Mouse (Mus musculus) frontal cortex, postnatal 10 days (tissue): ENCODE data around the gene Ugt1a6b.
"Not testable (repeated sequence)": the region's sequence is repeated elsewhere in the genome, so short reads cannot be mapped to it uniquely, and the experiment has no call there.

Experiments
- DNase-seq, 2 experiments: peaks; one replicate each; pipeline ENCODE4 v3.0.0; 2022; ENCODE audit warnings: low spot score in 2 of 2, mixed read lengths in 1 of 2

Ugt1a6b gene

DNA sequence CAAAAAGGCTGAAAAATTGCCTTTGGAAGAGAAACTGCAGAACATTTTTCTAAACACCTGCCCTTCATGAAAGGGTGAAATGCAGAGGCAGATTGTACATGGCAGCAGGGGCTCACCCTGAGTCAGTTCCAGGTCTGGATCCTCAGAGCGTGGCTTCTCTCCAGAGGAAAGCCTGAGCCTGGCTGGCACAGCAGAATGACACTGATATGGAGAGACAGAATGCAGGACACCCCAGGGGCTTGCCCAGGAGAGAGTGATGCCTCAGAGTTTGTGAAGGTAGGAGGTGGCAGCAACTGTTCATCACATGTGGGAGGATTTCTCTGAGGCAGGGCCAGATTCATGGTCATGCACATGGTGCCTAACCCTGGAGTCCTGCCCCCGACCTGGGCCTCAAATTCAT is 96.9 kb downstream of the Ugt1a6b start:
- no peak for DNase-seq

DNA sequence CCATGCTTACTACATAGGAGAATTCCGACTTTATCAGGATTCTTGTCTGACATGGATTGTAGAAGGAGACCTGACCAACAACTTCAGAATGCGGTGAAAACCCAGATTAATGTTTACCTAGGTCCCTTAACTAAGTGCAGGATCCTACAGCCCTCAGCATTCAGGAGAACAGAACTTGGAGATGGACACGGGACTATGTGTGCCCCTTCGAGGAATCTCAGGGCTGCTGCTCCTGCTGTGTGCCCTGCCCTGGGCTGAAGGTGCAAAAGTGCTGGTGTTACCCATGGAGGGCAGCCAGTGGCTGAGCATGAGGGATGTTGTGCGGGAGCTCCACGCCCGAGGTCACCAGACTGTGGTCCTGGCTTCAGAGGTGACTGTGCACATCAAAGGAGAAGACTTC is 97.4 kb downstream of the Ugt1a6b start, which contains the start of gene Ugt1a2:
Ugt1a2 (plus strand) TSS at position 146 of the 400 bp plus-strand sequence.
- DNase-seq = no peak

DNA sequence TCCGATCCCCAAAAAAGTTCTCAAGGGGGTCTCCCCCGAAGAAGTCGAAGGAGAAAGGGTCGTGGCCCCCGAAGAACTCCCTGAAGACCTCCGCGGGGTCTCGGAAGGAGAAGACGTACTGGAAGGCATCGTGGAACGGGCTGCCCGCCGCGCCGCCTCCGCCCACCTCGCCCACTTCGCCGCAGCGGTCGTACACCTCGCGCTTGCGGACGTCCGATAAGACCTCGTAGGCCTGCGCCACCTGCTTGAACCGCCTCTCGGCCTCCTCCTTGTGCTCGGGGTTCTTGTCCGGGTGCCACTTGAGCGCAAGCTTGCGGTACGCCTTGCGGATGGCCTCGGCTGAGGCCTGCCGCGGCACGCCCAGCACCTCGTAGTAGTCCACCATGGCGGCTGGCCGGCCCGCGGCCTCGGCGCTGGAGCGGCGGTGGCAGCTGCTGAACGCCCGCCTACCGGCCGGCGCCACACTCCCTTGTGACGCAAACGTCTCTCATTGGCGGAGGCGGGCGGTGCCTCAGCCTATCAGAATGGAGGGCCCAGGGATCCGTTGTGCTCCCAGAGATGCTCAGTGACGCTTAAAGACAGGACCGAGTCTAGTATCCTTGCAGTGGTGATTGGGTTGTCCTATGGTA is 102.4 kb downstream of the Ugt1a6b start, which contains the start of gene Dnajb3:
Dnajb3 (minus strand) TSS at position 489 of the 629 bp plus-strand sequence.
- peak; percentile 71 to 84 for DNase-seq

DNA sequence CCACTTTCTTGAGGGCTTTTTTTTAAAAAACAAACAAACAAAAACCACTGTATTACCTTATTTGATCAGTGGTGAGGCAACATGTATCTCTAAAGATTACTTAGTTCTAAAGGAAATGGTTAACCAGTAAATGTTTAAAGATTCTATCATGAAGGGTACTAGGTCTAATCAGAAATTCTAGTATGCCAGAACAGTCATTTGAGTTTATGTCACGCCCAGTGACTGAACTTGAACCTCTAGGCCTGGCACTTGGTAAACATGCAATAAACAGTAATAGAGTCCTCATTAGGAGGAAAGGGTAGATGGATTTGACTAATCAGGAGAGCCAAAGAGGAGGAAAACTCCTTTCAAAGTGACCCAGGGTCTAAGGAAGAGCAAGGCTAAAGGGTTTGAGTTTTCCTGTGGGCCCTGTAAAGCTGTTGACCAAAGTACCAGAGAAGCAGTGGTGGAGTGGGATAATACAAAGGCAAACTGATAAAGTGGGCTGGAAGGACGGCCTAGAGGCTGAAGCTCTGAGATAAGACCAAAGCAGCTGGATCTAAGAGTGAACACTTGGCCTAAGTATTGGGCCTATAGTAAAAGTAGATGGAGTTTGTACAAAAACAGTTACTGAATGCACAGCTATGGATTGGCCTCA is 103.9 kb downstream of the Ugt1a6b start:
- DNase-seq = no peak

DNA sequence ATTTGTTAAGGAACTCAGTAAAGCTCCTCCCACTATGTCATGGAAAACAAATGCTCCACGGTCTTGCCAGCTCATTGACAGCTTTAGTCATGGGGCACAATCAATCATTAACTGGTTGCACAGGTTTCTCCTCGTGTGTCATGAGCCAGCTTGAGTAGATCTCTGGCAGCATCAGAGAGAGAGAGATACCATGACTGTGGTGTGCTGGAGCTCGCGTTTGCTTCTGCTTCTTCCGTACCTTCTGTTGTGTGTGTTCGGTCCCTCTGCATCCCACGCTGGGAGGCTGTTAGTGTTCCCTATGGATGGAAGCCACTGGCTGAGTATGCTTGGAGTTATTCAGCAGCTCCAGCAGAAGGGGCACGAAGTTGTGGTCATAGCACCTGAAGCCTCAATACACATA is 108.8 kb downstream of the Ugt1a6b start, which contains the start of gene Ugt1a1:
Ugt1a1 (plus strand) TSS at position 148 of the 400 bp plus-strand sequence.
- no peak for DNase-seq

DNA sequence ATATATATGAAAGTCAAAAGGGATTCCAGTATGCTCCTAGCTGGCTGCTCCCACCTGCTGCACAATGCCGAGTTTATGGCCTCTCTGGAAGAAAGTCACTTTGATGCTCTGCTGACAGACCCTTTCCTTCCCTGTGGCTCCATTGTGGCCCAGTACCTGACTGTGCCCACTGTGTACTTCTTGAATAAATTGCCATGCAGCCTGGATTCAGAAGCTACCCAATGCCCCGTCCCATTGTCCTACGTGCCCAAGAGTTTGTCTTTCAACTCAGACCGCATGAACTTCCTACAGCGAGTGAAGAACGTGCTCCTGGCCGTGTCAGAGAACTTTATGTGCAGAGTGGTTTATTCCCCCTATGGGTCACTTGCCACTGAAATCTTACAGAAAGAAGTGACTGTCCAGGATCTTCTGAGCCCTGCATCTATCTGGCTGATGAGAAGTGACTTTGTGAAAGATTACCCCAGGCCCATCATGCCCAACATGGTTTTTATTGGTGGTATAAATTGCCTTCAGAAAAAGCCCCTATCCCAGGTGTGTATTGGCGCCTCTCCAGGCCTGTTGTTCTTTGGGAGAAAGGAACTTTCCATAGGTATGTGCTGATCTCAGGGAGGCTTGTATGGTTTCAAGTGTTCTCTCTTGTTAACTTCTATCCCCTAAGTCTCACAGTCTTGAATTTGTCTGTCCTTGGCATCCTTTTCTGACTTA is 109.4 kb downstream of the Ugt1a6b start:
- DNase-seq = no peak

DNA sequence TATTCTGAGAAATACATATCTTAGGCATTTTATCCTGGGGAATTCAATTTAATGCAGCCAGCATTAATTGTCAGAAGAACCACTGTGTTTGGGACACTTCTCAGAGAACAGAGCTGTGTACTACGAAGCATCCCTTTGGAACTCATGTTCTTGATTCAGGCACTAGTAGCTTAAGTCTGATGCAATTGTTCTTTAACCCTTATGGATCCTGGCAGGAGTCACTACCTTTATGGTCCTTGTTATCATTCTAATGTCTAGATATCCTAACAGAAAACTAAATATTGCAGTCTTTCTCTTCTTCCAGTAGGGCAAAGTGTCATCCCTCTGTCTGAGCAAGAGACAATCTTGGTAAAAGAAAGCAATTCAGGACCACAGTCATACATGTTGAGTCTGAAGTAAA is 110.0 kb downstream of the Ugt1a6b start:
- DNase-seq = no peak

DNA sequence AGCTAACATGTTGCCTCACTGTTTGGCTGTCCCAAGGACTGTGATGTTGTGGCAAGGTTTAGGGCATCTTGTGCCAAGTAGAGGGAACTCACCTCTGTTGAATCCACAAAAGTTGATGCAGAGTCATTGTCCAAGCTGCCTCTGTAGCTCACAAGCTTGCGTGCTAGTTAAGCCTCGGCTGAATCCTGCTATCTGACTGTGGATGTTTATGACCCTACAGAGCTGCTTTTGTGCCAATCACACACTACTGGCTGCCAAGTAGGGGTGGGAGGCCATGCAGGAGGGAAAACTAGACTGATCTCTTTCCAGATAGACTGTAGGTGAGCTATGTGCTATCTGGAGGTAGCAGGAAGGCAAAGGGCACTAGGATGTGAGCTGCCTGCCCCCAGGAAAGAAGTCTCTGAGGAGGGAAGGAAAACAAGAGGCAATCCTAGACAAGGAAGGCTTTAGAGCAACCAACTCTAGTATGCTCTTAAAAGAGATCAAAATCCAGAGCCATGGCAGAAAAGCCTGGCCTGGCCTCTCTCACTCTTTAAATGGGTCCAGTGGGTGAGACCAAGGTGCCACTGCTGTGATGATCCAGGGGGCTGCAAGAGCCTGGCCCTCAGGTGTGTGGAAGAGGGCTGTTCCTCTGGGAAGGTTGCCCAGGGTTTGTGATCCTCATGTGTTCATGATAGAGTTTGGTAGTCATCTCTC is 110.9 kb downstream of the Ugt1a6b start:
- DNase-seq = no peak

DNA sequence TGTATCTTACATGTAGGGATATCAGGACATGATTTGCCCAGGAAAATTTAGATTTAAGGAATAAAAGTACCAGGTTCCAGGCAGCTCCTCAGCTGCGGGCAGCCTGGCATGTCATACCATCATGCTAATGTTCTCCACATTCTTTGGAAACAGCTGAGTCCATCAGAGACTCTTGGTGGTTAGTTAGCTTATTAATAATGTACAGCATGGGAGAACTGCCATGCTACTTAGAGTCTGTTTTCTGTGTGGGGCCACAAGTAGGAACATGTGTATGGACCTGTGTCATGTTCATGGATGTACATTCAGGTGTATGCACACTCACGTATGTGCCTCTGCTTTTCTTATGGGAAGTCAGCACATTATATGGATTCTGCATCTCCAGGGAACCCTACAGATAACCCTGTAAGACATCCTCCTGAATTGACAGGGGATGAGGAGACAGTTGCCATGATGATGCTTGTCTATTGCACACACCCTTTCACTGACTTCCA is 111.5 kb downstream of the Ugt1a6b start:
- no peak for DNase-seq

DNA sequence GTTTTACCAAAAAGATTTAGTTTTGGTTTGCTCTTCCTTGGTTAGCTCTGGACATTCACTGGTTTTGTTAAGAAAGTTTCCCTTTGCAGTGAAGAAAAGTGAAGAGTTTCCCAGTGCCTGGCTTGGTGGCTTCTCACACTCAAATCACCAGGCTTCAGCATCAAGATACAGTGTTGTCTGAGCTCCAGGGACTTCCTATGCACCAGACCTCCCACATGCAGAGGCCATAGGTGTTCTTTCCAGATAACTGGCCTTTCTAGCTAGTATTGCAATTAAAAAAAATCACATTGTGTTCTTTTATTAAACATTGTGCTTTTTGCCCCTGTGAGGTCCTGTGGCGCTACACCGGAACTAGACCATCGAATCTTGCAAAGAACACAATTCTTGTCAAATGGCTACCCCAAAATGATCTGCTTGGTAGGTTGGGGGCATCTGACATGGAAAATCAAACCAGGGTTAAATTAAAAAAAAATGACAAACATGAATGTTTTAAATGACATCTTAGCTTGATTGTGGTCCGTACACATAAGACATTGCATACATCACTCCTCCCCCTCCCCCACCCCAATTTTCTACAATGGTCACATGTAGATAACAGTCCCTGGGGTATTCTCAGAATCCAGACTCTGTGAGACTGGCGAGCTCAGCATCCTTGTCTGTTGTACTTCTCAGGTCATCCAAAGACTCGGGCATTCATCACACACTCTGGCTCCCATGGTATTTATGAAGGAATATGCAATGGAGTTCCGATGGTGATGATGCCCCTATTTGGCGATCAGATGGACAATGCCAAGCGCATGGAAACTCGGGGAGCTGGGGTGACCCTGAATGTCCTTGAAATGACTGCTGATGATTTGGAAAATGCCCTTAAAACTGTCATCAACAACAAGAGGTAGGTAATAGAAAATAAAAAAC is 112.7 kb downstream of the Ugt1a6b start:
- no peak for DNase-seq

DNA sequence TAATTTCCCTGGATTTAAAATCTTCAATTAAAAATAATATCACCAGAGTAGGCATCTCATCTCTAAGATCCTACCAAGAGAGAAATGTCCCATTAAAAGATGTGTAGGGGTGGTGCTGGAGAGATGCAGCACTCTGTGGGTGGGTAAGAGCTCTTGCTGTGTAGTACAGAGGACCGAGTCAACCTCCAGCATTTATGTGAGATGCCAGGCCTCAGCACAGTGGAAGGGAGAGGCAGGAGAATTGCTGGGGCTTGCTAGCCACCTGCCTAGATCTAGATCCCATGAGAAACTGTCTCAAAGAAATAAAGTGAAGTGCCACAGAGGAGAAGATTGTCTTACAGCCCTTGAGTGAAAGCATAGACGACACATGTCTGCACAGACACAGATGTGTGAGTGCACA is 113.5 kb downstream of the Ugt1a6b start:
- DNase-seq = no peak

DNA sequence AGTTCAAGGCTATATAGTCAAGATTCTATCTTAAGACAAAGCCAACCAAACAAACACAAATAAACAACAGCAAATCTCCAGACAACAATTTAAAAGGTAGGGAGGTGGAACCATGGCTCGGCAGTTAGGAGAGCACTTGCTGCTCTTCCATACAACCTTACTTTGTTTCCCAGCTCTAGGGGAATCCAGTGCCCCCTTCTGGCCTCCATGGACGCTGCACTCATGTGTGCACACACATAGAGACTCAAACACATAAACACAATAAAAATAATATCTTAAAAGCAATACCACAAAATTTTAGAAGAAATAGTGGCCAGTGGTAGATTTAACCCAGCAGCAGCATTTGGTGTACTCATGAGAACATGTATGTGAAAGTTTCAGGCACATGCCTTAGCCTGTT is 114.1 kb downstream of the Ugt1a6b start:
- no peak for DNase-seq

DNA sequence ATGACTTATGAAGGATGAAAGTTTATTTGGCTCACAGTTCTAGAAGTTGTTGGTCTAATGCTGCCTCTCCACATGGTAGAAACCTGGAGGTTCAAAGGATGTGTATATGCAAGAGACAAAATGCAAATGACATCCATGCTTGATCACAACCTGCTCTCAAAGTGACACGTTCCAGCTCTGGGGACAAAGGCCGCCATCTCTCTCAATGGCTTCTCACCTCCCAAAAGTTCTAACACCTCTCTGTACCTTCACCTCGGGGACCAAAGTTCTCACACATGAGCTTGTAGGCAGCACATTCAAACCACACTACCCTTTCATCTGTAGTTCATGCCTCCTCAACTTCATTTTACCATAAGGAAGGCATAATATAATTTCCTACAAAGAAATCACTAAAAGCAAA is 114.5 kb downstream of the Ugt1a6b start:
- DNase-seq = no peak

DNA sequence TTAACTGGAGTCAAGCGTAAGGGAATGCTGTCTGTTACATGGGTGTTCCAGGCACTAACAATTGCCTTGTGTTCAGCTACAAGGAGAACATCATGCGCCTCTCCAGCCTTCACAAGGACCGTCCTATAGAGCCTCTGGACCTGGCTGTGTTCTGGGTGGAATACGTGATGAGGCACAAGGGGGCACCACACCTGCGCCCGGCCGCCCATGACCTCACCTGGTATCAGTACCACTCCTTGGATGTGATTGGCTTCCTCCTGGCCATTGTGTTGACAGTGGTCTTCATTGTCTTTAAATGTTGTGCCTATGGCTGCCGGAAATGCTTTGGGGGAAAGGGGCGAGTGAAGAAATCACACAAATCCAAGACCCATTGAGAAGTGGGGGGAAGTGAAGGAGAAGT is 115.0 kb downstream of the Ugt1a6b start:
- peak in 1 of 2 experiments; percentile 11 for DNase-seq

DNA sequence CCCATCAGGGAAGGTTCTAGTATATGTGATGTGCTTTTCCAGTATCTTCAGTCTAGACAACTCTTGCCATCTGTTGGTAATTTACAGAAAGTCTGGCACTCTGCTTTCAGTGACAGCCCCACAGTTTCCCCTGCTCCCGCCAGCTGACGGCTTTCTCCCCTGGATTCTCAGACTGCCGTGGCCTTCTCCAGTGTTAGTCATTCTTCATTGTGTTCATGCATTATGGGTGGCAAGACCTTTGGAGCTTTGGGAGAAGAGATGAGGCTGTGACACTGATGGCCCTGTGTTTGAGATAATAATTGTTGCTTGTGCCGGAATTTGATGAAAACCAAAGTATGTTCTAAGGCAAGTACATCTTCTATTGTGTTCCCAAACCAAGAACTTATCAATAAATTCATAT is 115.5 kb downstream of the Ugt1a6b start:
- no peak for DNase-seq

DNA sequence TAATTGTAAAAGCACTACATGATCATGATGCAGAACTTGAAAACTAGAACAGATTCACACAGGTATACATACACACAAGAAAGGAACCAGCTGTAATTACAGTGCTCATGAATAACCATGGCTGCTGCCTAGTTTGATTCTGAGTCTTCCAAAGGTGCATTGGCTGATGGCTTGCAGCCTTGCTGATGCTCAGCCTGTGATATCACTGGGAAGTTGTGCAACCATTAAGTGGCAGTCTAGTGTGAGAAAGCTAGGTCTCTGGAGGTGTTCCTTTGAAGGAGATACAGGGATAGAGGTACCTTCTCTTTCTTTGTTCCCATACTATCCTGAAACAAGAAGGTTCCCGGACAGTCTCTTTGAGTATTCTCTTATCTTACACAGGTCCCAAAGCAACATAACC is 116.0 kb downstream of the Ugt1a6b start:
- DNase-seq = no peak

DNA sequence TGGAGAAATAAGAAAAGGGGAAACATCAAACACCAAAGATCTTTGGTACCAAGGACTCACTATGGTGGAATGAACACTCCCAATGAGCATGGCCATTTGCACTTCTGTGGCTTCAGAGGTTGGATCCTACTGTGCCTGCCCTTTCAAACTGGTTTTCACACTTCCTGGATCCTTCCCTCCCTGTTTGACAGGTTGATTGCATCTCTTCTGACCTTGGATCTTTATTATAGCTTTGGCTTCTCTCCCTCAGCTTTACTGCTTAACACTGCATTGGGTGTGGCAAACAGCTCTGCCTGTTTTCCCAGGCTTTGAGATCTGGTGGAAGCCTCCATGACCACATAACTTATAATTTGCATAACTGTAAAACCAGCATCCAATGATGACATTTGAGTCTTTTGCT is 117.3 kb downstream of the Ugt1a6b start:
- DNase-seq = no peak

DNA sequence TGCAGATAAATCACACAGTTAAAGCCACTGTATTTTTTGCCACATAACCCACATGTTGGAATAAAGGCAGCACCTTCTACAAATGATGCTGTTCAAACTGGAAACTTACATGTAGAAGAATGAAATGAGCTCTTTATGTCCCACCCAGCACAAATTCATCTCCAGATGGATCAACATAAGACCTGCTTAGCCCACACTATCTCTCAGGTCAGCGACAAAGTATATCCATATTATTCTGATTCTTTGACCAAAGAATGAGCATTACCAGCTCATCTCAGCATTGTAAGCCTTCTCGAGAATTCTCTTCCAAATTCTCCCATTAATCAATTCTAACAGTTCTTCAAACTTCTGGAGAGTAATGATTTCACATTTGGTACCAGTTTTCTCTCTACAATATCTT is 119.2 kb downstream of the Ugt1a6b start:
- DNase-seq = no peak

DNA sequence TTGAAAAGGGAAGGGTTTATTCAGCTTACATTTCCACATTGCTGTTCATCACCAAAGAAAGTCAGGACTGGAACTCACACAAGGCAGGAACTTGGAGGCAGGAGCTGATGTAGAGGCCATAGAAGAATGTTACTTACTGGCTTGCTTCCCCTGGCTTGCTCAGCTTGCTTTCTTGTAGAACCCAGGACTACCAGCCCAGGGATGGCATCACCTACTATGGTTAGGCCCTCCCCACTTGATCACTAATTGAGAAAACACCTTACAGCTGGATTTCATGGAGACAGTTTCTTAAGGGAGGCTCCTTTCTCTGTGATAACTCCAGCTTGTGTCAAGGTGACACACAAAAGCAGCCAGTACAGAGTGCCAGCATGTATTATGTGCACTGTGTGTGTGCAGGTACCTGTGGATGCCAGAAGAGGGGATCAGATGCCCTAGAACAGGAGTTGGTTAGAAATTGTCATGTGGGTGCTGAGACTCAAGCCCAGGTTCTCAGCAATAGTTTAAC is 120.0 kb downstream of the Ugt1a6b start:
- DNase-seq = not testable (repeated sequence)

DNA sequence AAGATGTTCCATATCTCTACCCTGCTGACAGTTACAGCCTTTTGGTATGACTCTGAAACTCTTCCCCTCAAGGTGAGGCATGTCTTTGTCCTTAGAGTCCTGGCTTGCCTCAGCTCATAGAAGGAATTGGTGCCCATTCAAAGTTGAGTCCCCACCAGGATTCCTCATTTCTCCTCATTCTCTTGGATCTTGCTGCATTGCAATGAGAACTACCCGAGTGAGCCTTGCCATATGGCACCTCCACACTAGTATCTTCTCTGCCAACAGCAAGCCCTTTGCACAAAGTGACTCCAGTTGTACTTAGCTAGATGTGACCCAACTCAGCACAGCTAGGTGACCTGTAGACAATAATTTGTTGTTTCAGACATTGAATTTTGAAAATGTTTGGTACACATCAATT is 120.5 kb downstream of the Ugt1a6b start:
- peak in 1 of 2 experiments; percentile 8 for DNase-seq
